Mouse (Mus musculus) layer of hippocampus, postnatal 10 days (tissue): ENCODE measurements at regions not wholly inside any gene's neighbourhood (a gene's known extent, or its start where the extent isn't known, plus 50 kb on each side); places are given as distances from the start of the nearest gene placed in this dataset.

Experiments
- DNase-seq, 2 experiments: peaks; one replicate each; pipeline ENCODE4 v3.0.0; 2021; ENCODE audit warnings: low spot score in 2 of 2

DNA sequence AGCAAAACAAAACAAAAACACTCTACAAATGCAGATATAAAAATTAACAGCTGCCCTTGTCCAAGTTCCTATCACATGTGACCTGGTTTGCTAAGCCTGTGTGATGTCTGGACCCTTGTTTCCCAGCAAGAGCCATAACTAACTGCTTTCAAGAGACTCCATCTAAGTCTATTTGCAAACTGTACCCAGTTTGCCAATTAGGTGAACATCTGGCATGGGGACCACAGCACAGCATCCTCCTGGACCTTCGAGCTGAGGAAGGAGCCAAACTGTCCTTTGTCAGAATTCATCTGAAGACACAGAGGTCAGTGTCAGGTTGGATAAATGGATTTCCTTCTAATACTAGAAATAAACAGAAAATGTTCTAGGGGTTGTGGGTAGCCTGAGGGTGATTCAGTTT lies 924.3 kb downstream of the Poteg start:
- no peak for DNase-seq

DNA sequence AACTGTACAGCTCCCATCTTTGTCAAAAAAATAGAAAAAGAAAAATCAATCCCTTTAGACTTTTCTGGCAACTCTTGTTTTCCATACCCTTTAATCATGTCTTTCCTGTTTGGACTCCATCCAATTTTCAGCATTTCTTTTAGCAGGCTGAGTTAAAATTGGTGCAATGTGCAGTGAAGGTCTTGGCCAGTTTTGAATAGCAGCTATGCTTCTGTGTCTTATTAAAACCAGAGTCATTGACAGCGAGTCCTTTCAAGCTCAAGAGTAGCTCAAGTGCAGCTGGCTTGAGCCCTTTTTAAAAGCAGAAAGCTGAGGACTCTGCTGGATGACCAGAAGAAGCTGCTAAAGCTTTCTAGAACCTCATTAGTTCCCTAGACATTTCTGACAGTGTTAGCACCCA lies 952.7 kb downstream of the Poteg start:
- no peak for DNase-seq

DNA sequence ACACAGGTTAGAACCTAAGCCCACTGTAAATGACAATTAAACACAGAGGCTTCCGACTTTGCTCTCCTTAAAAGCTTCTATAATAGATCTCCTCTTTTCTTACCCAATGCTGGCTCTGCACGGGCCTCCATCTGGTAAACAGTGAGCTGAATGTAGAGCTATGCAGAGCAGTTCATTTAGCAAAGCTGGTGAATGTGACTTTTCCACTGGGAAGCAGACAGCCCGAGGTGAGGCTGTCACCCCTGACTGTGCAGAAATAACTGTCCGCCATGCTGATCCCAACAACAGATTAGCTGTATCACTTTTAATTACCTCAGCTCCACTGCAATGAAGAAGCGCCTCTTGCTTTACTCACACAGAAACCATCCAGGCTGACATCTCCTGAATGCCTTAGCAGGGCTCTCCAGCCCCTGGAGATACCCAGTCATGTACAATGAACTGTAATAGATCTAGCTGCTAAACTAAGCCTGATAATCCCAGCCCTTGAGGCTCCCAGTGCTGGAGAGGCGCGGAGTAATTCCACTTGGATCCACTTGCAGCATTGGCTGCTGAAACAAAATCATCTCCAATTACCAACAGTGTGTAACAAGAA lies 980.2 kb downstream of the Poteg start:
- peak in 1 of 2 experiments; percentile 10 for DNase-seq

DNA sequence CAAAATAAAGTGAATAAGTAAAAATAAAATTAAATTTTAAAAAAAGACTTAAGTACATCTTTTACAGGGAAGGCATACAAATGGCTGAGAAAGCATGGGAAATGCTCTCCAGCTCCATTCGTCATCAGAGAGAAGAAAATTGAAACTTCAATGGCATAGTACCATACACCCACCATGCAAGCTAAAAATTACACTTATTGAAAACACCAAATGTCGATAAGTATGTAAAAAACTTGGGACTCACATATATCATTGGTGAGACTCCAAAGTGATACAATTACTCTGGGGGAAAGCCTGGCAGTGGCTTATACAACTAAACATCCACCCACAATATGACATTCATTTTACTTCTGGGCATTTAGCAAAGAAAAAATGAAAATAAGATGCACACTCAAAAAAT lies 1025.7 kb downstream of the Poteg start:
- no peak for DNase-seq

DNA sequence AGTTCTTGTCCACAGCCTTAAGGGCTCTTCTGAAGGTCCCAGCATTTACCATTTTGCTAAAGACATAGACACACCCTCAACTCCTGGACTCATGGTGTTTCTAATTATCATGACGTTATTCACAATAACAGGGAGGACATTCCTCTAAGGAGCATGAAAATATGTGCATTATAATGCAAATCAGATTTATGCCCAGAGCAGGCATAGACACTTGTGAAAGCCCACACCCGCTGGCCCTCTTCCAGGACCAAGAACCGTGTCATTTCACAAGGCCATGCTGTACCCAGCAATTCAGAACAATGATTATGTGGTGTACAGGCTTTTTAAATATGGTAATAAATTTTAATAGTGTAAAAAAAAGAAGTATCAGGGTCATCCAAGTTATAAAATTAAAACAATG lies 1040.4 kb downstream of the Poteg start:
- DNase-seq, result no peak

DNA sequence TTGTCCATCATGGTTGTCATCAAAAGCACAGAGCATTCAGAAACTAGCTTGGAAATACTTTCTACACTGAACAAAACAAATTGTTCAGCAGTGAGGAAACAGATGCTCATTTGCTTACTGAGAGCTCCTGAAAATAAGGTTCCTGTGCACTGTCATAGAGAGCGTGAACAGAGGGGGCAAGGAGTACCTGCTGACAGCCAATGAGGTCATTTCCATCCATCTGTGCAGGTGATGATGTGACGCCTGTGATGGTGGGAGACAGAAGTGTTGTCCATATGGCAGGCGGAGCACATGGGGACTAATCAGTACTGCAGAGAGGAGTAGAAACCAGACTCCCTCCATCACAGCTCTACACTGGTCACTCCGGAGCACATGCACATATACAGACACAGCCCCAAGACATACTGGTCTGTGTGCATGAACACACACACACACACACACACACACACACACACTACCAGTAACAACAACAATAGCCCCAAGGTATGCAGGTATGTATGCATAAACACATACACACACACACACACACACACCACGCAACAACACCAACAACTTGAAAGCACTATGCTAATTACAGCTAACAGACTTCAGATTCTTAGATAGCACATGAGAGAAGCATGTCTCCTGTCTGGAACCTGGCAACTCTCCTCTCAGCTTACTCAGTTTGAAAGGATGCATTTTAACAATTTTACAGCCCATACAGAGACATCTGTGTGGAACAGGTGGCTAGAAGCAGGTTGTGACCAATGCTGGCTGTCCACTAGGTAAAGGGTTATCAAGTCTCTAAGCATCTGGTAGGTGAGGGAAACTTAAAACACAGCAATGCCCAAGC lies 1056.2 kb downstream of the Poteg start:
- peak; percentile 4 to 13 for DNase-seq

DNA sequence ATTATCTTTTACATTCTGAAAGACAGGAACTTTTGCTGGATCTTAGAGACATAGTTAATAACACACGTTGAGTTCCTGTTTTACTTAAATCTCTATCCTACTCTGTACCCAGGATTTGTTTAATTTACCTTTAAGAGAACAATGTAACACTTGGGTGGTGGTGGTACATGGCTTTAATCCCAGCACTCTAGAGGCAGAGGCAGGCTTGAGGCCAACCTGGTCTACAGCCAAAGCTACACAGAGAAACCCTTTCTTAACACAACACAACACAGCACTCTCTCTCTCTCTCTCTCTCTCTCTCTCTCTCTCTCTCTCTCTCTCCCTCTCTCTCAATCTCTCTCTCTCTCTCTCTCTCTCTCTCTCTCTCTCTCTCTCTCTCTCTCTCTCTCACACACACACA lies 1076.0 kb downstream of the Poteg start:
- DNase-seq, result peak; percentile 21 to 38

DNA sequence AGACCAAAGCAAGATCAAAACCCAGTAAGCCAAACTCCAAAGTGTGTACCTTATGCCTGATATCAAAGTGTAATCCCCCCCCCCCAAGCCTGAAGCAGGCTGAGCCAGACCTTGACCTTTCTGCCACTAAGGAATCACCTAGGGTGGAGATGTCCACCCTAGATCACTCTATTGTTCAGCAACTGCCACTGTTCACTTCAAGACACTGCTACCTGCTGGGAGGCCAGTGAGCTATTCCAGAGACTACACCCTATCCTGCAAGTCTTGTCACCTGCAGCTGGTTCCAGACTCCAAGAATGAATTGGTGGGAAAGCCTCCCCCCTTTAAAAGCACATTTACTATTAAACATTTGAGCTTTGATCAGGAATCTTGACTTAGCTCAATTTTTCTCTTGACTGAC lies 1099.8 kb downstream of the Poteg start:
- no peak for DNase-seq

DNA sequence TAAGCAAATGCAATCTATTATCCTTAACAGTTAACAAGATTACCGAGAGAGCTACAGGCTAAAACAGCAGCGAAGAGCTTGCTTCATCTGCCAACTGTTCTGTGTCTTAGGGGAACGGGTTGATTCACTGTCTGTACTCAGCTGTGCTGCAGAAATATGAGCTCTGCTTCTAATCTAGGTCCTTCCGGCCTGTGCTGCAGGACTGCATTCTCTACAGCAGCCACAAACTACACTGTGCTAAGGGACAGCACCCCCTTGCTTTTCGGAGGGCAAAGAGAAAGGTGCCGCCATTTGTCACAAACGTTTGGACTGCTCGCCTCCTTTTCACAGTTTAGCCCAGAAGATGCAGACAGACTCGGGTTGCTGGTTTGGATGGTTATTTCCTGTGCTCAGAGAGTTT lies 1112.4 kb downstream of the Poteg start:
- peak; percentile 12 for DNase-seq

DNA sequence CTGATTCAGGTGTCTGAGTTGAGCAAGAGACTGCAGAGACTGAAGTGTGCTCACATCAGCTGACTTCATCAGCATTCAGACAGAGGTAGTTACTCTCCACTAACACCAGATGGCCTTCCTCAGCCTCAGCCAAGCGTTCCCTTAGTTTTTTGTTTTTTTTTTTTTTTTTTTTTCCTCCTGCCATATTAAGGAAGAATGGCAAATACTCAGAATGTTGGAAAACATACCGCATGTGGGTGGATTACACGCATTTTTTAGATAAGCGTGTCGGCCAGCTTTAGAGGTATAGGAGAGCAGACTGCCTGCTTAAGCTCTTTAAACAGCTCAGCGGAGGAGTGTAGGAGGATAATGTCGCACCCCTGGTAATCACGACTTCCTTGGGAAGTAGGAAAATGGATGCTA lies 1131.8 kb downstream of the Poteg start:
- no peak for DNase-seq

DNA sequence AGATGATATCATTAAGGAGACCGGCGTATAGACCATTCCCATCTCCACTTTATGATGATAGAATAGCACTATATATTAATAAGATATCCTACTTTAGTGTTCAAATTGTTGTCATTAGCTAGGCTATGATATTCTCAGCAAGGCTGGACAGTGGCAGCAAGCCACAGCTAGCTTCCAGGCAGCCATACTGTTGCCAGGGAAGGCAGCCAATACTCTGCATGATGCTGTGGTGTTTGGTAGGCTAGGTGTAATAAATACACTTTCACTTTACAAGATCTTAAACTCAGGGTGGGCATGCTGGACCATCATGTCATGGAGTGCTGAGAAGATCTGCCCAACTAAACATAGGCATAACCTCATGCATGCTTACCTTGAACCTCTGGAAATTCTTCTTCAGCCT lies 1133.4 kb downstream of the Poteg start:
- no peak for DNase-seq

DNA sequence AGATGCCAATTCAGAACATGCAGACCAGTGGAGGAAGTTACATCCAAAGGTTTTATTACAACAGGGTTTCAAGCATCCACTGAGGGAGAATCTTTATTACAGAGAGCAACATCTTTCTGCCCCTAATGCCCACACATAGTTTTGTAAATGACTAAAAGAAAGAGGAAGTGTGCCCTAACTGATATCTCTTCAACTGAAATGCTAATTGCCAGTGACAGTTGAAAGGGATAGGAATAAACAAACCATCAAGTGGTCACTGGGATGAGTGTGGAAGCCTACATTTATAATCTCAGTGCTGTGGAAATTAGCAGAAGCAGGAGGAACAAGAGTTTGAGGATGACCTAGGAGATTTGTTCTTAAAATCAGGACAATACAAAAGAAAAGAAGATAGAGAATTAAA lies 1142.5 kb downstream of the Poteg start:
- no peak for DNase-seq

DNA sequence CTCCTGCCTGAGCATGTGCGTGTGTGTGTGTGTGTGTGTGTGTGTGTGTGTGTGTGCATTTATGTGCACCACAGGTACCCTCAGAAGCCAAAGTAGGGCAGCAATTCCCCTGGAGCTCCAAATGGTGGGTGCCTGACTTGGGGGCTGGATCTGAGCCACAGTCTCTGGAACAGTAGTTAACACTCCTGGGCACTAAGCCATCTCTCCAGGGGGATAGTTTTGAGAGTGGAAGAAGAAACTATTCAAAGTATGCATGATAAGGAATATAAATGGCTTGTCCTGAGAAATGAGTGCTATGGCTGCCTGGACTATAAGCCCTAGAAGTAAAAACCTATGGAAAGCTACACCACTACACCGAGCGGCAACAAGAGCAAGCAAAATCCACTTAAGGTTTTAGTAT lies 1145.8 kb downstream of the Poteg start:
- no peak for DNase-seq

DNA sequence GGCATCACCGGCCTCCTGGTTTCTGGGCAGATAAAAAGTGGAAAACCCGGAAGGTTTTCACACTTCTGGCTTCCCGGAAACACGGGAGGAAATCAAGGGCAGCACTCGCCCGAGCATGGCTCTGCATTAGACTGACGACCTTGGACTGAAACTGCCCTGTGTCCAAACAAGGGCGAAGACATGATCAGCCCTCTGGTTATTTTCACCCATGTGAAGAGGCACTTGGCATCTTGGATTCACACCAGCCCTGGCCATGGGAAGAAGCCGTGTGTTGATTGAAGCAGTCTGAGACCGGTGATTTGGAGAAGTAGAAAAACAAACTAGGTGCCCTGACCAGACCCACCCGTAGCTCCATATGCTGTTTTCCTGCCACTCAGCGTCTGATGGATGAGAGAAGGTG lies 1146.7 kb downstream of the Poteg start:
- no peak for DNase-seq

DNA sequence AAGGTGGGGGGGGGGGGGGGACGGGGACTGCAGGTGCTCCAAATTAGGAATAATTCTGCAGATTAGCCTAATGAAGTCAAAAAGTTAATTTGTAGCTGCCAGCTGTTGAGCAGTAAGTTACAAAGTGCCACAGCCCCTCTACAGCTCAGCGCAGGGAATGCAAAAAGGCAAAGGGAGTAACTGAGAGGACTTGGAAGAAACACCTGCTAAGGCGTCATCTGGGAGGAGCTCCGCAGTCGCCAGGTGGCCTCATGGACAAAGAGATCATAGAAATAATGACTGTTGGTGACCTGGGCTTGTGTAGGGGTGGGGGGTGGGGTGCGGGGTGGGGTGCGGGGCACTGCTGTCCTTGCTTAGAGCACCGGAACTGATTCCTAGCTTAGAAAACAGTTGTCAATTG lies 1147.1 kb downstream of the Poteg start:
- DNase-seq, result no peak

DNA sequence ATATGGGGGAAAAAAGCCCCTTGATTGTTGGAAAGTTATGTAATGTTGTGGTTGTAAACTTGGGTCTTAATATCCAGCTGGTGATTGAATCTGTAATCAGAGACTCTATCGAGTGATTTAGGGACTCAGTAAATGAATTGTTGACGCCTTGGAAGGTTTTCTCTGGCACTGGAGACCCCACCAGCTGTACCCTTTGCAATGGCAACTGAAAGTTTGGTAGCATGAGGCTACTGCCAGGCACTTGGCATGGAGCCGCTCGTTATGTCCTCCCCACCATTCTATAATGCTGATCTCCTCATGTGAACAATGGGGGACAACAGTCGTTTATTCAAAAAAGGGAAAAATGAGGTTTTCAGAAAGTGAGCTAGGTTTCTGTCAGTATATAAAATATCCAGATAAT lies 1148.4 kb downstream of the Poteg start:
- no peak for DNase-seq
